Mouse (Mus musculus): ENCODE measurements at regions not wholly inside any gene's neighbourhood (a gene's known extent, or its start where the extent isn't known, plus 50 kb on each side); places are given as distances from the start of the nearest gene placed in this dataset.

GRCm38 (mm10) chr13:28898900-28899299, 54.6 kb downstream of the Sox4 start:
- DNase-seq: no peak

- DNase-seq: no peak
These were observed 60.6 kb downstream of the Sox4 start for GRCm38 (mm10) chr13:28892896-28893295.

GRCm38 (mm10) chr13:28887098-28887497, 66.4 kb downstream of the Sox4 start:
- no peak for DNase-seq

- DNase-seq: peak; percentile 14
These were observed 66.8 kb downstream of the Sox4 start for GRCm38 (mm10) chr13:28886691-28887090.

GRCm38 (mm10) chr13:28885083-28886037, 68.2 kb downstream of the Sox4 start:
- peak; percentile 32 for DNase-seq

GRCm38 (mm10) chr13:28884191-28884820, 69.2 kb downstream of the Sox4 start:
- peak; percentile 30 for DNase-seq

- no peak for DNase-seq
These were observed 70.1 kb downstream of the Sox4 start for GRCm38 (mm10) chr13:28883398-28883797.

GRCm38 (mm10) chr13:28880888-28881287, 72.6 kb downstream of the Sox4 start:
- DNase-seq: no peak

DNA sequence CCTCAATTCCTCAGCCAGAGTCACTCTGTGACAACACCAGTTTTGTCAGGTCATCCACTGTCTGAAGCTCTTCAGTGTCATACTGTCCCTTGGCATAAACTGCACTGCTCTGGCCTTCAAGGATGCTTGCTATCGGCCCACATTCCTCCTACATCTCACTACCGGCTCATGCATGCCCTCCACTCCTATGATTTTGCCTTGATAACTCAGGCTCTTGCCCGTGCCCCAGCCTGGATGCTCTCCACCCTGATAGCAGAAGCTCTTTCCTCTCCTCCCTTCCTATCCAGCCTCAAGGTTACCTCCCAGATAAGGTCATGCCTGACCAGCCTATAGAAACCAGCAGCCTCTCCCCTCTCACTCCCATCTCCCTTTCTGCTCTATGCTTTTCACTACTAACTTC, 74.8 kb downstream of the Sox4 start:
- DNase-seq: no peak

DNA sequence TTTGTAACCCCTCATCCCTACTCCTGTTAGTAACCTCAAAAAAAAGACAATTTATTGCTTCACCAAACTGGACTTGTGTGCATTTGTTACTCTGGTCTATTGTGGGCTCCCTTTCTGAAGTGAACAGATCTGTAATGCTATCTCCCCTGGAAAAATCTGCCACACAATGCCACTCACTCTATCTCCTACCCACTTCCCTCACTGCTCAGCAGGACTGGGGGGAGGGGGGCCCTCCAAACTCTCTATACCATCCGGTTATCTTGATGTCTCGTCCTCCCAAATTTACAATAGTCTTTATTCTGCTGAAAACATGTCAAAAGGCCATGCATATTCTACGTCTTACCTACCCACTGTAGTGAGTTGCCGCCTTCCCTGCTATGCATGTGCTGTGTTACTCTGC, 76.7 kb downstream of the Sox4 start:
- no peak for DNase-seq

GRCm38 (mm10) chr13:28870681-28871080, 82.8 kb downstream of the Sox4 start:
- DNase-seq: no peak

DNA sequence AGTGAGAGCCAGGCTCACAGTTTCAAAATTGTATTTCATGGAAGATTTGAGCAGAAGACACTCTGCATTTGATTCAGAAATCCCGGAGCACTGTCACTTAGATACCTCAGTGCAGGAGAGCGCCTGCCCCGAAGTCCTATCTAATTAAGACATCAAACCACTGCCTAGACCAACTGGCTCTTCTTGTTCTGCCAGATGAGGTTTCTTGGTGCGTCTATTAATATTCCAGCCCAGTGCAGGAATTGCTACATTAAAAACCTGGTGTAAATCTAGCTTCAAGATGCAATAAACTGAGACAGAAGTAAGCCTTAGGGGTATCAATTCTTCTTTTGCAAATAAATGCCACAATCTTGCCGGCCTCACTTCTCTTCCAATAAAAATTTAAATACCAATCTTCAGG, 86.3 kb downstream of the Sox4 start:
- DNase-seq: no peak

GRCm38 (mm10) chr13:28866686-28867085, 86.8 kb downstream of the Sox4 start:
- no peak for DNase-seq

GRCm38 (mm10) chr13:28860601-28861000, 92.9 kb downstream of the Sox4 start:
- no peak for DNase-seq

- DNase-seq: no peak
These were observed 93.6 kb downstream of the Sox4 start for GRCm38 (mm10) chr13:28859829-28860427.

GRCm38 (mm10) chr13:28858001-28858400, 95.5 kb downstream of the Sox4 start:
- DNase-seq: no peak

- DNase-seq: no peak
These were observed 96.3 kb downstream of the Sox4 start for GRCm38 (mm10) chr13:28857201-28857600.

GRCm38 (mm10) chr13:28856472-28856871, 97.0 kb downstream of the Sox4 start:
- DNase-seq: no peak

DNA sequence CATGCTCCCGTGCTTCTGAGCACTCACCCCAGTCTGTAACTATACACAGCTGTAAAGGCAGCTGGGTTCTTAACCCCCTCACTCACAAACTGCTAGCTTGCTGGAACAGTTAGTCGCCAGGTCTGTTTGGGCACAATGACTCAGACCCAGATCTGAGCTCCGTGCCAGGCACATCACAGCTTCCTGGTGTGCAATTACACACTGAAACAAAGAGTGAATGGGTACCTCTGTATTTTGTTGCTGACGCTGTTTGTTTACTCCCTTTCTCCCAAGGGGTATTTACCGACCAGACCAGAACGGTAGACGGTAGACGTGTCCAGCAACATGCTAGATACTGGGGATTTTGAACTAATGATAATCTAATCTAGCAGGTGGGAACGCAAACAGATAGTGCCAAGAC, 99.3 kb downstream of the Sox4 start:
- no peak for DNase-seq

GRCm38 (mm10) chr13:28848305-28848704, 105.2 kb downstream of the Sox4 start:
- DNase-seq: no peak

DNA sequence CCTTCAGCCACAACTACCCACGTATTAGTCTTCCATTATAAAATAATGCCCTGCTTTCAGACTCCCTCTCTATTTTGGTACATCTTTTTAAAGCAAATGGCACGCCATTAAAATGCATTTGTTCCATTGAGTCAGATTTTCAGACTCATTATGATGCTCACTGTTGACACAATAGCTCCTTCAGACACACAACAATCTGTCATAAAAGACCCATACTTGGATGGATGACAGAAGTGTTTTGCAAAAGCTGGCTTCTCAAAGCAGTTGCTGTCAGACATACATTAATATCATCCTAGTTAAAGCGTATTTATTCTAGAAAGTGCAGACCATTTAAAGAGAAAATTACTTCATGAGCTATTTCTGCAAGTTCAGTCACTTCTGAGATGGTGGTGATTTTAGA, 106.0 kb downstream of the Sox4 start:
- no peak for DNase-seq

- DNase-seq: no peak
These were observed 109.0 kb downstream of the Sox4 start for GRCm38 (mm10) chr13:28844495-28844894.

DNA sequence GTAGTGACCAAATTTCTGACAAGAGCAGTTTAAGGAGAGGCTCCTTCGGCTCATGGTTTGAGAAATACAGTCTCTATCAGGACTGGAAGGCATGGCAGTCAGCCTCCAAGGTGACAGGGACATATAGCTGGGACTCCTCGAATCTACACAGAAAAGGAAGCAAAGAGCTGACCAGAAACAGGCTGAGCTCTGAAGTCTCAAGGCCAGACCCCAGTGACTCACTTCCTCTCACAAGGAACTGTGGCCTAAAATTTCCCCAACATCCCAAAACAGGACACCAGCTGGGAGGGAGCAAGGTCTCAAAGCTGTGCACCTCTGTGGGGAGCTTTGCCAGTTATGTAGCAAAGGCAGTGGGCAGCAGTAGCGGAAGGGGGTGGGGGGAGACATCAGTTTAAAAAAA, 110.7 kb downstream of the Sox4 start:
- DNase-seq: no peak

Data from gastrocnemius, postnatal 10 days (tissue).